Mouse (Mus musculus): Measurements from ENCODE around the gene Nedd4. TPM values are rescaled to one million over a fixed set of nuclear protein-coding genes. Genes with fewer than 3 reads are reported as not detected.
"Not testable (repeated sequence)": the region's sequence is repeated elsewhere in the genome, so short reads cannot be mapped to it uniquely, and the experiment has no call there.

Nedd4 gene
- polyA plus RNA-seq, 1 experiment = 78.6 TPM

- H3K4me1 ChIP-seq (ENCODE audit: control insufficient read depth, insufficient read depth, low read length) = peaks cover 1% of the 10 kb centered on the region
- TF ChIP-seq CTCF (IDR thresholded peaks at IDR 0.05; ENCODE audit: control insufficient read depth, insufficient read depth, low read length) (no peak), POLR2A (IDR thresholded peaks at IDR 0.05; ENCODE audit: borderline replicate concordance, control insufficient read depth, low read depth, low read length) (no peak)
- no peak overlapping the region for H3K4me3 ChIP-seq (replicated peaks; ENCODE audit: control insufficient read depth, low read depth, low read length)
- WGBS = 85% methylated on average over 7 of the region's 7 CpGs
- H3K27ac ChIP-seq (ENCODE audit: control insufficient read depth, insufficient read depth, low read depth, low read length, poor library complexity) = no peak overlapping the region
Observed at GRCm38 (mm10) chr9:72665517-72665916, 3.4 kb downstream of the Nedd4 start.

GRCm38 (mm10) chr9:72666352-72667021 lies 4.3 kb downstream of the Nedd4 start:
- H3K27ac ChIP-seq (ENCODE audit: control insufficient read depth, insufficient read depth, low read depth, low read length, poor library complexity); H3K4me1 ChIP-seq (ENCODE audit: control insufficient read depth, insufficient read depth, low read length); H3K4me3 ChIP-seq (replicated peaks; ENCODE audit: control insufficient read depth, low read depth, low read length): not testable (repeated sequence)
- WGBS = 71% methylated on average over 7 of the region's 8 CpGs

- Histone ChIP-seq H3K4me1 (ENCODE audit: control insufficient read depth, insufficient read depth, low read length) (no peaks in the 10 kb centered on the region; the same call in 1 of the 2 replicates), H3K4me3 (replicated peaks; ENCODE audit: control insufficient read depth, low read depth, low read length) (no peak overlapping the region), H3K27ac (ENCODE audit: control insufficient read depth, insufficient read depth, low read depth, low read length, poor library complexity) (no peak overlapping the region)
- TF ChIP-seq POLR2A (IDR thresholded peaks at IDR 0.05; ENCODE audit: borderline replicate concordance, control insufficient read depth, low read depth, low read length) (no peak), CTCF (IDR thresholded peaks at IDR 0.05; ENCODE audit: control insufficient read depth, insufficient read depth, low read length) (no peak)
- WGBS = 90% methylated on average over 3 of the region's 3 CpGs
Observed at GRCm38 (mm10) chr9:72667126-72667525, 5.0 kb downstream of the Nedd4 start.

GRCm38 (mm10) chr9:72669383-72669782 lies 7.2 kb downstream of the Nedd4 start:
- Histone ChIP-seq H3K4me3 (replicated peaks; ENCODE audit: control insufficient read depth, low read depth, low read length) (no peak overlapping the region), H3K4me1 (ENCODE audit: control insufficient read depth, insufficient read depth, low read length) (no peaks in the 10 kb centered on the region), H3K27ac (ENCODE audit: control insufficient read depth, insufficient read depth, low read depth, low read length, poor library complexity) (no peak overlapping the region)
- WGBS = 88% methylated on average over 7 of the region's 7 CpGs
- no peak for TF ChIP-seq POLR2A (IDR thresholded peaks at IDR 0.05; ENCODE audit: borderline replicate concordance, control insufficient read depth, low read depth, low read length)
- TF ChIP-seq CTCF (IDR thresholded peaks at IDR 0.05; ENCODE audit: control insufficient read depth, insufficient read depth, low read length) = no peak

GRCm38 (mm10) chr9:72672361-72672760 lies 10.2 kb downstream of the Nedd4 start:
- Histone ChIP-seq H3K27ac (ENCODE audit: control insufficient read depth, insufficient read depth, low read depth, low read length, poor library complexity) (no peak overlapping the region), H3K4me3 (replicated peaks; ENCODE audit: control insufficient read depth, low read depth, low read length) (no peak overlapping the region), H3K4me1 (ENCODE audit: control insufficient read depth, insufficient read depth, low read length) (no peaks in the 10 kb centered on the region)
- 14% methylated on average over 2 of the region's 2 CpGs for WGBS
- peak; percentile 96 for TF ChIP-seq CTCF (IDR thresholded peaks at IDR 0.05; ENCODE audit: control insufficient read depth, insufficient read depth, low read length)
- no peak for TF ChIP-seq POLR2A (IDR thresholded peaks at IDR 0.05; ENCODE audit: borderline replicate concordance, control insufficient read depth, low read depth, low read length)

- no peak for TF ChIP-seq POLR2A (IDR thresholded peaks at IDR 0.05; ENCODE audit: borderline replicate concordance, control insufficient read depth, low read depth, low read length)
- TF ChIP-seq CTCF (IDR thresholded peaks at IDR 0.05; ENCODE audit: control insufficient read depth, insufficient read depth, low read length) = no peak
- 87% methylated on average over 6 of the region's 6 CpGs for WGBS
- Histone ChIP-seq H3K27ac (ENCODE audit: control insufficient read depth, insufficient read depth, low read depth, low read length, poor library complexity) (no peak overlapping the region), H3K4me3 (replicated peaks; ENCODE audit: control insufficient read depth, low read depth, low read length) (no peak overlapping the region), H3K4me1 (ENCODE audit: control insufficient read depth, insufficient read depth, low read length) (no peaks in the 10 kb centered on the region)
Observed at GRCm38 (mm10) chr9:72674957-72675744, 13.0 kb downstream of the Nedd4 start.

- Histone ChIP-seq H3K4me1 (ENCODE audit: control insufficient read depth, insufficient read depth, low read length) (no peaks in the 10 kb centered on the region), H3K27ac (ENCODE audit: control insufficient read depth, insufficient read depth, low read depth, low read length, poor library complexity) (no peak overlapping the region), H3K4me3 (replicated peaks; ENCODE audit: control insufficient read depth, low read depth, low read length) (no peak overlapping the region)
- no peak for TF ChIP-seq POLR2A (IDR thresholded peaks at IDR 0.05; ENCODE audit: borderline replicate concordance, control insufficient read depth, low read depth, low read length)
- no peak for TF ChIP-seq CTCF (IDR thresholded peaks at IDR 0.05; ENCODE audit: control insufficient read depth, insufficient read depth, low read length)
- WGBS = 86% methylated on average over 3 of the region's 3 CpGs
Observed at GRCm38 (mm10) chr9:72675745-72676200, 13.6 kb downstream of the Nedd4 start.

GRCm38 (mm10) chr9:72677659-72678058 lies 15.5 kb downstream of the Nedd4 start:
- no peak overlapping the region for H3K4me3 ChIP-seq (replicated peaks; ENCODE audit: control insufficient read depth, low read depth, low read length)
- H3K27ac ChIP-seq (ENCODE audit: control insufficient read depth, insufficient read depth, low read depth, low read length, poor library complexity) = no peak overlapping the region
- WGBS = 93% methylated on average over 5 of the region's 5 CpGs
- TF ChIP-seq POLR2A (IDR thresholded peaks at IDR 0.05; ENCODE audit: borderline replicate concordance, control insufficient read depth, low read depth, low read length) (no peak), CTCF (IDR thresholded peaks at IDR 0.05; ENCODE audit: control insufficient read depth, insufficient read depth, low read length) (no peak)
- H3K4me1 ChIP-seq (ENCODE audit: control insufficient read depth, insufficient read depth, low read length) = no peaks in the 10 kb centered on the region

Measured in bone marrow, adult 2 months (tissue).